Mouse (Mus musculus): ENCODE data around the gene B4galt1. TPM values are rescaled to one million over a fixed set of nuclear protein-coding genes. Genes with fewer than 3 reads are reported as not detected.

Gene B4galt1
- polyA plus RNA-seq, 1 experiment from 2014 or later, result 46.2 TPM

- H3K4me1 ChIP-seq, result peaks cover 79% of the 10 kb centered on the region
Measured at GRCm38 (mm10) chr4:40826810-40827209, 27.0 kb downstream of the B4galt1 start.

GRCm38 (mm10) chr4:40825981-40826380, 27.8 kb downstream of the B4galt1 start:
- Histone ChIP-seq H3K4me2 (no peak overlapping the region), H3K27me3 (replicated peaks) (no peaks in the 10 kb centered on the region), H3K27ac (replicated peaks) (no peak overlapping the region), H3K9ac (no peak overlapping the region), H3K4me1 (peaks cover 84% of the 10 kb centered on the region), H3K4me3 (no peak overlapping the region), H3K9me3 (no peaks in the 10 kb centered on the region), H3K36me3 (peaks cover 68% of the 10 kb centered on the region)
- 87% methylated on average over 2 of the region's 2 CpGs for WGBS
- ATAC-seq (ENCODE audit: extremely low read depth, insufficient number of reproducible peaks, low FRiP score, low TSS enrichment), result no peak

More at GRCm38 (mm10) chr4:40826810-40827209, 27.0 kb downstream of the B4galt1 start:
- H3K36me3 ChIP-seq, result peaks cover 60% of the 10 kb centered on the region
- 93% methylated on average over 2 of the region's 2 CpGs for WGBS
- no peaks in the 10 kb centered on the region for H3K9me3 ChIP-seq
- H3K27me3 ChIP-seq (replicated peaks), result no peaks in the 10 kb centered on the region
- no peak overlapping the region for H3K27ac ChIP-seq (replicated peaks)
- no peak overlapping the region for H3K4me2 ChIP-seq
- no peak overlapping the region for H3K4me3 ChIP-seq
- ATAC-seq (ENCODE audit: extremely low read depth, insufficient number of reproducible peaks, low FRiP score, low TSS enrichment), result no peak
- no peak overlapping the region for H3K9ac ChIP-seq

- no peaks in the 10 kb centered on the region for H3K9me3 ChIP-seq
- H3K36me3 ChIP-seq, result peaks cover 76% of the 10 kb centered on the region
- WGBS, result 72% methylated on average over 5 of the region's 5 CpGs
Measured at GRCm38 (mm10) chr4:40825146-40825545, 28.7 kb downstream of the B4galt1 start.

GRCm38 (mm10) chr4:40824505-40824904, 29.3 kb downstream of the B4galt1 start:
- Histone ChIP-seq H3K27ac (replicated peaks) (no peak overlapping the region), H3K9me3 (no peaks in the 10 kb centered on the region), H3K4me1 (peaks cover 86% of the 10 kb centered on the region), H3K9ac (no peak overlapping the region), H3K4me3 (no peak overlapping the region), H3K36me3 (peaks cover 79% of the 10 kb centered on the region), H3K27me3 (replicated peaks) (no peaks in the 10 kb centered on the region), H3K4me2 (no peak overlapping the region)
- ATAC-seq (ENCODE audit: extremely low read depth, insufficient number of reproducible peaks, low FRiP score, low TSS enrichment), result no peak
- WGBS, result 91% methylated on average over 7 of the region's 7 CpGs

More at GRCm38 (mm10) chr4:40825146-40825545, 28.7 kb downstream of the B4galt1 start:
- Histone ChIP-seq H3K4me3 (no peak overlapping the region), H3K4me2 (no peak overlapping the region), H3K4me1 (peaks cover 86% of the 10 kb centered on the region), H3K27me3 (replicated peaks) (no peaks in the 10 kb centered on the region), H3K9ac (no peak overlapping the region), H3K27ac (replicated peaks) (no peak overlapping the region)
- no peak for ATAC-seq (ENCODE audit: extremely low read depth, insufficient number of reproducible peaks, low FRiP score, low TSS enrichment)

- H3K9me3 ChIP-seq, result no peaks in the 10 kb centered on the region
- no peak for ATAC-seq (ENCODE audit: extremely low read depth, insufficient number of reproducible peaks, low FRiP score, low TSS enrichment)
- H3K4me2 ChIP-seq, result no peak overlapping the region
- H3K36me3 ChIP-seq, result peaks cover 77% of the 10 kb centered on the region
- H3K4me1 ChIP-seq, result peaks cover 86% of the 10 kb centered on the region
- WGBS, result 82% methylated on average over 8 of the region's 8 CpGs
- no peak overlapping the region for H3K4me3 ChIP-seq
- 0 out of 2 replicates have a peak overlapping the region, but pooled peaks have one; percentile 24 for H3K27ac ChIP-seq (replicated peaks)
- no peaks in the 10 kb centered on the region for H3K27me3 ChIP-seq (replicated peaks)
- 0 out of 2 replicates have a peak overlapping the region, but pooled peaks have one; percentile 2 for H3K9ac ChIP-seq
Measured at GRCm38 (mm10) chr4:40823664-40824063, 30.1 kb downstream of the B4galt1 start.

- no peaks in the 10 kb centered on the region for H3K9me3 ChIP-seq
- 70% methylated on average over 14 of the region's 14 CpGs for WGBS
- 0 out of 2 replicates have a peak overlapping the region, but pooled peaks have one; percentile 2 for H3K9ac ChIP-seq
- H3K27ac ChIP-seq (replicated peaks), result 0 out of 2 replicates have a peak overlapping the region, but pooled peaks have one; percentile 24
- no peak for ATAC-seq (ENCODE audit: extremely low read depth, insufficient number of reproducible peaks, low FRiP score, low TSS enrichment)
- no peak overlapping the region for H3K4me3 ChIP-seq
- peaks cover 76% of the 10 kb centered on the region for H3K36me3 ChIP-seq
- peaks cover 87% of the 10 kb centered on the region for H3K4me1 ChIP-seq
- no peaks in the 10 kb centered on the region for H3K27me3 ChIP-seq (replicated peaks)
- H3K4me2 ChIP-seq, result no peak overlapping the region
Measured at GRCm38 (mm10) chr4:40823151-40823550, 30.7 kb downstream of the B4galt1 start.

- 0 out of 2 replicates have a peak overlapping the region, but pooled peaks have one; percentile 26 for H3K9ac ChIP-seq
- peaks cover 83% of the 10 kb centered on the region for H3K4me1 ChIP-seq
- H3K4me2 ChIP-seq, result no peak overlapping the region
- peaks cover 78% of the 10 kb centered on the region for H3K36me3 ChIP-seq
- ATAC-seq (ENCODE audit: extremely low read depth, insufficient number of reproducible peaks, low FRiP score, low TSS enrichment), result no peak
- H3K27ac ChIP-seq (replicated peaks), result peak overlapping the region; percentile 89
- no peak overlapping the region for H3K4me3 ChIP-seq
- WGBS, result 62% methylated on average over 8 of the region's 8 CpGs
- H3K9me3 ChIP-seq, result no peaks in the 10 kb centered on the region
- no peaks in the 10 kb centered on the region for H3K27me3 ChIP-seq (replicated peaks)
Measured at GRCm38 (mm10) chr4:40821303-40822023, 32.3 kb downstream of the B4galt1 start.

GRCm38 (mm10) chr4:40820903-40821302, 32.9 kb downstream of the B4galt1 start:
- H3K4me1 ChIP-seq, result peaks cover 84% of the 10 kb centered on the region
- peaks cover 73% of the 10 kb centered on the region for H3K36me3 ChIP-seq

GRCm38 (mm10) chr4:40820024-40820423, 33.8 kb downstream of the B4galt1 start:
- H3K4me3 ChIP-seq, result no peak overlapping the region
- no peaks in the 10 kb centered on the region for H3K9me3 ChIP-seq
- no peaks in the 10 kb centered on the region for H3K27me3 ChIP-seq (replicated peaks)
- peak overlapping the region; percentile 19; the same call in 1 of the 2 replicates for H3K4me2 ChIP-seq
- peaks cover 73% of the 10 kb centered on the region for H3K36me3 ChIP-seq
- WGBS, result 42% methylated on average over 4 of the region's 4 CpGs
- peak; percentile 52; the same call in 1 of the 2 replicates for ATAC-seq (ENCODE audit: extremely low read depth, insufficient number of reproducible peaks, low FRiP score, low TSS enrichment)
- peak overlapping the region; percentile 89 for H3K27ac ChIP-seq (replicated peaks)
- H3K4me1 ChIP-seq, result peaks cover 87% of the 10 kb centered on the region
- H3K9ac ChIP-seq, result 0 out of 2 replicates have a peak overlapping the region, but pooled peaks have one; percentile 45

More at GRCm38 (mm10) chr4:40820903-40821302, 32.9 kb downstream of the B4galt1 start:
- ATAC-seq (ENCODE audit: extremely low read depth, insufficient number of reproducible peaks, low FRiP score, low TSS enrichment), result no peak
- Histone ChIP-seq H3K27ac (replicated peaks) (peak overlapping the region; percentile 89), H3K27me3 (replicated peaks) (no peaks in the 10 kb centered on the region), H3K9ac (0 out of 2 replicates have a peak overlapping the region, but pooled peaks have one; percentile 34), H3K4me3 (no peak overlapping the region), H3K4me2 (no peak overlapping the region), H3K9me3 (no peaks in the 10 kb centered on the region)
- 50% methylated on average over 1 of the region's 1 CpGs for WGBS

GRCm38 (mm10) chr4:40819151-40819550, 34.7 kb downstream of the B4galt1 start:
- ATAC-seq (ENCODE audit: extremely low read depth, insufficient number of reproducible peaks, low FRiP score, low TSS enrichment), result no peak
- H3K27ac ChIP-seq (replicated peaks), result peak overlapping the region; percentile 89
- H3K4me2 ChIP-seq, result no peak overlapping the region
- H3K27me3 ChIP-seq (replicated peaks), result no peaks in the 10 kb centered on the region
- no peak overlapping the region for H3K4me3 ChIP-seq
- WGBS, result 88% methylated on average over 6 of the region's 6 CpGs
- peaks cover 81% of the 10 kb centered on the region for H3K4me1 ChIP-seq
- H3K9ac ChIP-seq, result no peak overlapping the region
- no peaks in the 10 kb centered on the region for H3K9me3 ChIP-seq
- H3K36me3 ChIP-seq, result peaks cover 79% of the 10 kb centered on the region

GRCm38 (mm10) chr4:40818421-40818820, 35.4 kb downstream of the B4galt1 start:
- H3K4me3 ChIP-seq, result no peak overlapping the region
- no peaks in the 10 kb centered on the region for H3K9me3 ChIP-seq
- H3K4me2 ChIP-seq, result no peak overlapping the region
- H3K4me1 ChIP-seq, result peaks cover 73% of the 10 kb centered on the region
- no peaks in the 10 kb centered on the region for H3K27me3 ChIP-seq (replicated peaks)
- H3K36me3 ChIP-seq, result peaks cover 82% of the 10 kb centered on the region
- peak overlapping the region; percentile 50; the same call in 1 of the 2 replicates for H3K9ac ChIP-seq
- peak overlapping the region; percentile 33; the same call in 1 of the 2 replicates for H3K27ac ChIP-seq (replicated peaks)
- WGBS, result 61% methylated on average over 6 of the region's 6 CpGs
- no peak for ATAC-seq (ENCODE audit: extremely low read depth, insufficient number of reproducible peaks, low FRiP score, low TSS enrichment)

Data from heart, embryonic 13.5 days (tissue).